Mouse (Mus musculus) kidney, adult 18-20 months (tissue): ENCODE data around the gene Grip1.

Source experiments
- DNase-seq: peaks from one replicate; pipeline ENCODE4 v3.0.0; 2021

Grip1 gene

DNA sequence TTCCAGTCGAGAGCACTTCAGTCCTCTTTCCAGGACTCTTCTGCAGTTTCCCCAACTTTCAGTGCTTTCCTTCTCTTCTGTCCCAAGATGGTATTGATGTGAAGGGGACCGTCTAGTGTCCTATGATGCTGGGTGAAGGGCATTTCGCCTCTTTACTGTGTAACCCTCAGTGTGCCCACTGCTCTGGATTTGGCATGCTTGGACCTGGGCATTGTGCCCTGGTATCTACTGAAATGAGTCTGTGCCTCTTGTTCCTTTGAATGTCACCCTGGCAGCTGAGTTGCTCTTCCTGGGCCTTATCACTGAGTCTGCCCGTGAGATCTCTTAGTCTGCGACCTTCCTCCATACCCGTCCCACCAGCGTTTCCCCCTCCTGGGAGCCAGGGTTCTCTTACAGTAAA, 9.7 kb downstream of the Grip1 start:
- no peak for DNase-seq

DNA sequence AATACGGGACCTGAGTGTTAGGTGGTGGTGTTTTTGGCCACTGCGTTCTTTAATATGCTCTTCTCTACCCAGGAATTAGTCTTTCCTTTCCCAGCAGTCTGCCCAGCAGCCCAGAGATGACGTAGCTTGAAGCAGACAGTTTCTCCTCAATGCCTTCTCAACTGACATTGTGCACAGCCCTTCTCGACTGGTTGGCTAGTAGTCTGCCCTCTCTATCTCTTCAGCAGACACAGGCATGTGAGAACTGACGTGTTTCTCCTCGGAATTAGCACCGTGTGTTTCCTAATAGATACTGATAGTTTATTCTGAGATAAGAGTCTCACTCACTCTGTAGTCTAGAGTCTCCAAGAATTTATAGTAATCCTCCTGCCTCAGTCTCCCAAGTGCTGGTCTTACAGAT, 10.2 kb downstream of the Grip1 start:
- DNase-seq = no peak

DNA sequence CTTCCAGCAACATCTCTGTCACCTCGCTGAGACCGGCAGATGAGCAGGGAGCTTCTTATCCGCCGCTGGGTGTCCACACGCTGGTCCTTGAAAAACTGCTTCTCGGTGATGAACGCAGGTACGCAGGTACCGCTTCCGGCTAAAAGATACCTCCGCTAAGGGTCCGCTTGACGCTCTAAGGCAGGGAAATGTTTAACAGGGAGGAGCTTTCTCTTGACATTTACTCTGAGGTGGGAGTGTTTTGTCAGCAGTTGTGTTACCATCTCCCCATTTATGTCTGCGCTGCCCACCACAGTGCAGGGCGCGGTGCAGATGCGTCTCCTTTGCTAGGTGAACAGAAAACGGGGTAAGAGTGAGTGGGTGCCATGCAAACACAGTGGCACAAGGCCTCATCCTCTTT, 14.3 kb downstream of the Grip1 start:
- no peak for DNase-seq

GRCm38 (mm10) chr10:119470096-119470495, 16.5 kb downstream of the Grip1 start:
- no peak for DNase-seq

GRCm38 (mm10) chr10:119475166-119475565, 21.5 kb downstream of the Grip1 start:
- DNase-seq = no peak

DNA sequence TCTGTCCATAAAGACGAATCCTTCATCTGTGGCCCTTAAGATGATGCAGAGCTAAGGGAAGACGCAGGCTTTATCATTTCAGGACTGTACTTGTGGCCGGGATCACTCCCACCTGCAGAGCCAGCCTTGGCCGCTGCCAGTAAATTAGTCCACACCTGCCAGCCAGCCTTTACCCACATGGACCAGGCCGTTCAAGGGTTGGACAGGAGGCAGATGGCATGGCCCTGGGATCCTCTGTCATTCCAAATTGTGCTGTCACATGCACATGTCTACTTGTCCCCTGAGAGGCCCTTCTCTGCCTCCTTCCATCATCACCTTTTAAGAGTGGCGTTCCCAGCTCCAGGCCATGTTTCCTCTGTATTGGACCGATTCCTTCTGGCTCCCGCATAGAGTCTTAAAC, 24.0 kb downstream of the Grip1 start:
- no peak for DNase-seq

- no peak for DNase-seq
These were observed 29.6 kb downstream of the Grip1 start for GRCm38 (mm10) chr10:119483068-119483705.

DNA sequence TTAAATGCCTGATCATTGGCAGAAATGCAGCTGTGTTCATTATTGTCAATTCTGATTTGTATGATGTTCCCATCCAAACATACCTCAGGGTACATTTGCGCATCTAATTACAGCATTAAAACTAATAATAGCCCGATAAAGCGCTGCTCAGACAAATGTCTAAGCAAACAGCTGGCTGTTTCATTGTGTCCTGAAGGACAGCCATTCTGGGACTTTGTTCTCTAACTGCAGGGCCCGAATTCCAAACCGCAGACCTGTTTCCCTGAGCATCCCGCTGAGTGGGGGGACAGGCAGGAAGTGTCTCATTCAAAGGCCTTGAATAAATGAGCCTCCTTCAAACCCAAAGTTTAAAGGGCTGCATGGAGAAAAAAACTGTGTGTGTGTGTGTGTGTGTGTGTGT, 30.1 kb downstream of the Grip1 start:
- DNase-seq = no peak

- no peak for DNase-seq
These were observed 33.3 kb downstream of the Grip1 start for GRCm38 (mm10) chr10:119486936-119487335.

GRCm38 (mm10) chr10:119490831-119491230, 37.2 kb downstream of the Grip1 start:
- DNase-seq = no peak

GRCm38 (mm10) chr10:119495317-119495716, 41.7 kb downstream of the Grip1 start:
- DNase-seq = no peak

DNA sequence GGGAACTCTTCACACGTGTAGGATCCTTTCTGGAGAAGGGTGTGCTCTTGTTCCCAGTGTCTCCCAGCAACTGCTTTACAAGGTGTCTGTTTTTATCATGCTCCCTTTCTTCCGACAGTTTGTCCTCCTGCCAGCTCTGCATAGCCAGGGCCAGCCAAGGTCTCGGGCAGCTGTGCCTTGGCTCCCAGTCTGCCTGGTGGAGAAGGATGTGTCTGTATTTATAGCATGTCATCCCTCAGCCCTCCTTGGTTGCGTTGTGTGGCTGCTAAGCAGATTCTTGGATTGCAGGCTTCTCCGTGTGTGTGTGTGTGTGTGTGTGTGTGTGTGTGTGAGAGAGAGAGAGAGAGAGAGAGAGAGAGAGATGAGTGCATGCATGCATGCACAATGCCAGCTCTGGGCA, 42.6 kb downstream of the Grip1 start:
- no peak for DNase-seq

GRCm38 (mm10) chr10:119521686-119522085, 68.1 kb downstream of the Grip1 start:
- DNase-seq = no peak

DNA sequence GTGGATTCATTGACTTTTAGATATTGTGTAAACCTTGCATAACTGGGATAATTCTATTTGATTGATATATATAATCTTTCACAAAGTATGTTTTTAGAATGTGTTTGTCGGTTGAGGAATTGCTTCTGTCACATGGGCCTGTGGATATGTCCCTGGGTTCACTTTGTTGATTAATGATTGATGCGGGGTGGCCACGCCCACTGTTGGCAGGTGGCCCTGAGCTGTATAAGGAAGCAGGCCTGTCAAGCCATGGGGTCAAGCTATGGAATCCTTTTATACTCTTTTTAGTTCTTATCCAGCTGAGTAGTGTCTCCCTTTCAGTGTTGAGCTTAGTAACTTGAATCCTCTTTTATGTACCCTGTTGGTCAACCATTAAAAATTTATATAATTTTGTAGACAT, 72.1 kb downstream of the Grip1 start:
- peak; percentile 13 for DNase-seq

DNA sequence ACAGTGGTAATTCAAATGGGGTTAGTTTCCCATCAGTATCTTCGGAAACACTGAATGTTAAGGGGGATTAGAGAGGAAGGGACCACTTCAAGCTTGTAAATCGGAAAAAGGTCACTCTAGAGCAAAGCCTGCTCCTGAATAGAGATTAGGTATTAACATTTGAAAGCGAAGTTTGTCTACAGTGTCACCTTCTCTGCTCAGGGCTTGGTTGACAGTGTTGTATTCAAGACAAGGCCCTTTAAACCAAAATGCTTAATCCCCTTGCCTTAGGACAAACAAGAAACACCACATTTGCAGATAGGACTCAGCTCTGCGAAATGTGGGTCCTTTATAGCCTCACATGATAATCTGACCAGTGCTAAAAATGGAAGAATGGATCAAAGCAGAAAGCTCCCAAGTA, 81.2 kb downstream of the Grip1 start:
- no peak for DNase-seq

DNA sequence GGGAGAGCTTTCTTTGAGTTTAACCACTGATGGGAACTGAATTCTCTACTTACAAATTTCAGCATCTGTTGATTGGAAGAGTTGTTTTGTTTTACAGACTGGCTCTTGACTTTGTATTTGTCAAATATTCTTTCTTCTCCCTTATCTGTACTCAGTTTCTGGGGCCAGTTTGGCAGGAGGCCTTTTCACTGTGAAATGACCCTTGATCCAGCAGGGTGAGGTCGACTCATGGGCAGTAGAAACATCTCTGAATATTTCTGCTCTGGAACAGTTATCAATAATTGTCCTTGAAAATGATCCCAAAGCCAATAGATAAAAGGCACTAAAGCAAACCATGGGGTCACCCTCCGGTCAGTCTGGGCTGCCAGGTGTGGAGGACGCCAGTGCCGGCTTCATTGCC, 88.0 kb downstream of the Grip1 start:
- no peak for DNase-seq

DNA sequence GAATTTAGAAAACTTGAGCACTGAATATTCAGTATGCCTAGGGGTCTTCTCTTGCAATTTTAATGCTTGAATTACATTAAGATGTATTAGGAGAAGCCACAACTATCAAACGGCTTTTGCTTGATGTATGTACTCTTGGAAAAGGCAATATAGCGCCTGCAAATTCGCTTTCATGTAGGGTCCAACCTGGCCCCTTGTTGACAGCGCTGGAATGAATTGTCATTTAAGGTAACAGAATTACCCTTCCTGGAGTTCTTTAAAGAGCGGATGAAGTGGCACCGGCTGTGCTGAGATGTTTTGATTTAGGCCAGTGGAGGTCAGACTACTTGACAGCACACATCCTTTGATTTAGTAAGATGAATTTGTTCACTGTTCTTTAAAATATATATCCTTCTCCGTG, 90.1 kb downstream of the Grip1 start:
- DNase-seq = no peak

DNA sequence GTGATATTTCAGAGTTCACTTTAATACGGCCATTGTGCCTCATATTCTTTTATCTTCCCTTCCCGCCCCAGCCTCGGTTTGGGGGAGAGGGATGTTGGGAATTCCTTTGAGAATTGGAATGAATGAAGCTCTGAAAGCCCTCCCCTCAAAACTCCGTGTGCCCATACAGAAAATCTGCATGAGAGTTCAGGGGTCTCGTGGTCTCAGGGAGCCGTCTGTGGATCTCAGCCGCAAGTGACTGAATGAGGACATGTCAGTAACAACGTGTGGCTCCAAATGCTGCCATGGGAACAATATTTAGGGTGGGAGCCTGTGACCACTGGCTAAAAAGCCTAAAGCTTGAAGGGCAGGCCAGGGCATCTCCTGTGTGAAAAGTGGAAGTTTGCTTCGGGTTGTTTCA, 91.1 kb downstream of the Grip1 start:
- no peak for DNase-seq

GRCm38 (mm10) chr10:119547875-119548274, 94.2 kb downstream of the Grip1 start:
- no peak for DNase-seq

DNA sequence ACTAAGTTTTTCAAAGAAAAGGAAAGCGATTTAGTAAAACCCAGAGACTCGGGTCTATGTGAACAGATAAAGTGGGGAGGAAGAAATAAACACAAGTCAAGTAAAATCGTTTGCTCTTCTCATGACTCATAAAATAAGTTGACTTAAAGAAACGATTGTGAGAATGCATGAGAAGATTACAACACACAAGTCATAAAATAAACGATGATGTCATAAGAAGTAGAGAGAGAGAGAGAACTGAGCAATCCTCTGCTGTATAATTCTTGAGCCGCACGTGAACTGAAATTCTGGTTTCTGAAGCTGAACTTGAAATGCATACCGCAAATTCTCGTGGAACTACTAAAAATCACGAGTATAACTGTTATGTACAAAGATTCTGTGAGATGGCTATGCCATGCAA, 95.1 kb downstream of the Grip1 start:
- no peak for DNase-seq

- DNase-seq = no peak
These were observed 97.0 kb downstream of the Grip1 start for GRCm38 (mm10) chr10:119550630-119551029.

GRCm38 (mm10) chr10:119556346-119556745, 102.7 kb downstream of the Grip1 start:
- no peak for DNase-seq

GRCm38 (mm10) chr10:119558432-119558831, 104.8 kb downstream of the Grip1 start:
- DNase-seq = no peak

DNA sequence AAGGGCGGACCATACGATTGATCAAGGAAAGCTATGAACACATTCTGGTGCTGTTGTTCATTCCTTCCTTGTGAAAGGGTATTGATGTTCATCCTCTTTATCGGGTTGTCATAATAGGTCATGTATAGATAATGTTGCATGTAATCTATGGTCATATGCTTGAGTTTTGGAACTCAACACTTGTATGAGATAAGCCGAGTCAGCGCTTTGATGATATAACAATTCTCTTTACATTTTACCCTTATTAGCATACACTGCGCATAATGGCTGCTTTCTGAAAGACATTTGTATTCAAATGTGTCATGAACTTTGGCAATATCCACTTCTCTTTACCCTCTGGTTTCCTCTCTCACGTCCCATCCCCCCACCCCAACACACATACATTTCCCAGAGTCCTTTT, 111.2 kb downstream of the Grip1 start:
- DNase-seq = no peak

- no peak for DNase-seq
These were observed 119.5 kb downstream of the Grip1 start for GRCm38 (mm10) chr10:119573134-119573533.

DNA sequence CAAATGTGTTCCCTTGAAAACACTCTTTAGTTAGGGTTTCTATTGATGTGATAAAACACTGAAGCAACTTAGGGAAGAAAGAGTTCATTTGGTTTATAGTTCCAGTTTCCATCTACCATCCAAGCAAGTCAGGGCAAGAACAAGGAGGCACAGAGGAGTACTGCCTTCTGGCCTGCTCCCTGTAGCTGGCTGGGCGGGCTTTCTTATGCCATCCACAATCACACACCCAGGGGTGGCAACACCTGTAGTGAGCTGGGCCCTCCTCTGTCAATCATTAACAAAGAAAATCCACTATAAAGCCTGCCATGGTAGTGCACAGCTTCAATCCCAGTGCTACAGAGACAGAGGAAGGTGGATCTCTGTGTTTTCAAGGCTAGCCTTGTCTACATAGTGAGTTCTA, 122.2 kb downstream of the Grip1 start:
- no peak for DNase-seq
